Mouse (Mus musculus) kidney, embryonic 16.5 days (tissue): ENCODE data around the gene AL731706.1. TPM values are rescaled to one million over a fixed set of nuclear protein-coding genes. Genes with fewer than 3 reads are reported as not detected.
"Not testable (repeated sequence)": the region's sequence is repeated elsewhere in the genome, so short reads cannot be mapped to it uniquely, and the experiment has no call there.

ENCODE experiments used
- ATAC-seq: fragments of 200-750 bp; cut with Nextera tagmentation; 2 replicates; pipeline ENCODE4 v1.8.0; 2017; ENCODE audit warnings: moderate TSS enrichment; ENCODE audit not compliant: low FRiP score, low TSS enrichment
- H3K27ac ChIP-seq: fragments of 300-500 bp; sonication (generic); 2 replicates; pipeline ENCODE4 v1.5.1; 2014; ENCODE audit warnings: low read length
- H3K27me3 ChIP-seq: fragments of 300-500 bp; sonication (generic); 2 replicates; pipeline ENCODE4 v1.6.1; 2014; ENCODE audit warnings: low read length, control low read depth, mixed read lengths; ENCODE audit not compliant: insufficient read depth
- H3K36me3 ChIP-seq: fragments of 300-500 bp; sonication (generic); 2 replicates; pipeline ENCODE4 v1.6.1; 2014; ENCODE audit warnings: low read length, control low read depth, mixed read lengths; ENCODE audit not compliant: insufficient read depth
- H3K4me1 ChIP-seq: fragments of 300-500 bp; sonication (generic); 2 replicates; pipeline ENCODE4 v1.6.1; 2014; ENCODE audit warnings: low read length, control low read depth, mixed read lengths; ENCODE audit not compliant: insufficient read depth
- H3K4me2 ChIP-seq: fragments of 300-500 bp; sonication (generic); replicated peaks from 2 replicates; pipeline ENCODE4 v1.6.1; 2014; ENCODE audit warnings: low read depth, low read length
- H3K4me3 ChIP-seq: fragments of 300-500 bp; sonication (generic); 2 replicates; pipeline ENCODE4 v1.5.1; 2014; ENCODE audit warnings: mild to moderate bottlenecking, low read length
- H3K9ac ChIP-seq: fragments of 300-500 bp; sonication (generic); replicated peaks from 2 replicates; pipeline ENCODE4 v1.6.1; 2014; ENCODE audit warnings: low read length
- H3K9me3 ChIP-seq: fragments of 300-500 bp; sonication (generic); 2 replicates; pipeline ENCODE4 v1.6.1; 2016; ENCODE audit warnings: low read length, control low read depth
- WGBS: fragments of 180-500 bp; shearing (Covaris S2); extraction: QIAGEN DNeasy Blood & Tissue Kit; methylation state at CpG from one replicate; pipeline ENCODE4 v1.1.7; 2014; 5-methylcytosine and 5-hydroxymethylcytosine counted together
- polyA plus RNA-seq: library from polyadenylated mRNA; unstranded; fragments of >200 nt; fragmentation: Nextera tagmentation; extraction: Ambion mirVana; gene quantifications from 2 replicates; pipeline ENCODE4 v1.2.1, GENCODE M21; 2015

AL731706.1 gene
- polyA plus RNA-seq, 1 experiment from 2014 or later: 32.5 TPM

GRCm38 (mm10) chr2:136909298-136909697, 18.1 kb upstream of the AL731706.1 start:
- Histone ChIP-seq H3K27me3 (no peaks in the 10 kb centered on the region), H3K36me3 (peaks cover 7% of the 10 kb centered on the region; the same call in 1 of the 2 replicates), H3K4me1 (no peaks in the 10 kb centered on the region), H3K4me3 (no peak overlapping the region), H3K9ac (no peak overlapping the region), H3K9me3 (no peaks in the 10 kb centered on the region), H3K4me2 (no peak overlapping the region), H3K27ac (no peak overlapping the region)
- 84% methylated on average over 2 of the region's 2 CpGs for WGBS
- ATAC-seq: no peak

GRCm38 (mm10) chr2:136908596-136908995, 17.4 kb upstream of the AL731706.1 start:
- H3K27ac ChIP-seq: no peak overlapping the region
- no peak for ATAC-seq
- H3K36me3 ChIP-seq: peaks cover 7% of the 10 kb centered on the region; the same call in 1 of the 2 replicates
- no peak overlapping the region for H3K9ac ChIP-seq
- no peak overlapping the region for H3K4me2 ChIP-seq
- H3K4me1 ChIP-seq: no peaks in the 10 kb centered on the region
- no peaks in the 10 kb centered on the region for H3K27me3 ChIP-seq
- WGBS: 82% methylated on average over 3 of the region's 3 CpGs
- no peak overlapping the region for H3K4me3 ChIP-seq
- no peaks in the 10 kb centered on the region for H3K9me3 ChIP-seq

- Histone ChIP-seq H3K4me2 (no peak overlapping the region), H3K9me3 (no peaks in the 10 kb centered on the region)
Measured at GRCm38 (mm10) chr2:136896131-136896530, 4.9 kb upstream of the AL731706.1 start.

GRCm38 (mm10) chr2:136894494-136894893, 3.3 kb upstream of the AL731706.1 start:
- ATAC-seq: no peak
- H3K27me3 ChIP-seq: no peaks in the 10 kb centered on the region
- H3K36me3 ChIP-seq: no peaks in the 10 kb centered on the region
- 90% methylated on average over 2 of the region's 2 CpGs for WGBS
- H3K9ac ChIP-seq: no peak overlapping the region
- H3K27ac ChIP-seq: no peak overlapping the region
- H3K4me2 ChIP-seq: no peak overlapping the region
- no peaks in the 10 kb centered on the region for H3K9me3 ChIP-seq
- peaks cover 12% of the 10 kb centered on the region; the same call in 1 of the 2 replicates for H3K4me1 ChIP-seq
- H3K4me3 ChIP-seq: no peak overlapping the region

More at GRCm38 (mm10) chr2:136896131-136896530, 4.9 kb upstream of the AL731706.1 start:
- no peaks in the 10 kb centered on the region for H3K27me3 ChIP-seq
- H3K36me3 ChIP-seq: no peaks in the 10 kb centered on the region
- peaks cover 7% of the 10 kb centered on the region; the same call in 1 of the 2 replicates for H3K4me1 ChIP-seq
- no peak overlapping the region for H3K9ac ChIP-seq
- no peak for ATAC-seq
- no peak overlapping the region for H3K27ac ChIP-seq
- WGBS: 75% methylated on average over 2 of the region's 2 CpGs
- H3K4me3 ChIP-seq: no peak overlapping the region

- under 1% methylated on average over 23 of the region's 23 CpGs for WGBS
- H3K4me1 ChIP-seq: peaks cover 17% of the 10 kb centered on the region; the same call in 1 of the 2 replicates
- peak; percentile 85 for ATAC-seq
Measured at GRCm38 (mm10) chr2:136891951-136892371, 772 bp upstream of the AL731706.1 start.

GRCm38 (mm10) chr2:136890716-136891067, 497 bp downstream of the AL731706.1 start:
- peak overlapping the region; percentile 90 for H3K4me3 ChIP-seq
- peak overlapping the region; percentile 93 for H3K27ac ChIP-seq
- H3K36me3 ChIP-seq, H3K9me3 ChIP-seq, H3K27me3 ChIP-seq: not testable (repeated sequence)
- peak; percentile 68; the same call in 1 of the 2 replicates for ATAC-seq
- H3K4me2 ChIP-seq: peak overlapping the region; percentile 48
- peaks cover 14% of the 10 kb centered on the region; the same call in 1 of the 2 replicates for H3K4me1 ChIP-seq
- 6% methylated on average over 15 of the region's 15 CpGs for WGBS
- peak overlapping the region; percentile 87 for H3K9ac ChIP-seq

More at GRCm38 (mm10) chr2:136891951-136892371, 772 bp upstream of the AL731706.1 start:
- H3K9me3 ChIP-seq: no peaks in the 10 kb centered on the region
- no peaks in the 10 kb centered on the region; the same call in 1 of the 2 replicates for H3K36me3 ChIP-seq
- no peaks in the 10 kb centered on the region for H3K27me3 ChIP-seq
- peak overlapping the region; percentile 93; the same call in 1 of the 2 replicates for H3K27ac ChIP-seq
- peak overlapping the region; percentile 90 for H3K4me3 ChIP-seq
- H3K4me2 ChIP-seq: peak overlapping the region; percentile 55
- H3K9ac ChIP-seq: peak overlapping the region; percentile 75

GRCm38 (mm10) chr2:136886846-136887245, 4.3 kb downstream of the AL731706.1 start:
- no peaks in the 10 kb centered on the region for H3K27me3 ChIP-seq
- no peak overlapping the region for H3K4me3 ChIP-seq
- H3K4me2 ChIP-seq: no peak overlapping the region
- no peak overlapping the region for H3K9ac ChIP-seq
- no peaks in the 10 kb centered on the region for H3K9me3 ChIP-seq
- no peak overlapping the region for H3K27ac ChIP-seq
- peaks cover 10% of the 10 kb centered on the region; the same call in 1 of the 2 replicates for H3K4me1 ChIP-seq
- ATAC-seq: no peak
- 51% methylated on average over 4 of the region's 4 CpGs for WGBS
- peaks cover 14% of the 10 kb centered on the region for H3K36me3 ChIP-seq

GRCm38 (mm10) chr2:136885579-136885978, 5.6 kb downstream of the AL731706.1 start, which contains the start of gene AL731706.2:
AL731706.2 (minus strand) TSS chr2:136885679.
- ATAC-seq: no peak
- H3K9ac ChIP-seq: no peak within 1 kb of the TSS
- 95% methylated on average over 2 of the region's 2 CpGs for WGBS
- H3K4me2 ChIP-seq: no peak within 1 kb of the TSS
- H3K27me3 ChIP-seq: no peaks in the 10 kb centered on the region
- H3K4me1 ChIP-seq: peaks cover 10% of the 10 kb centered on the region; the same call in 1 of the 2 replicates
- H3K36me3 ChIP-seq: peaks cover 24% of the 10 kb centered on the region
- H3K27ac ChIP-seq: no peak within 1 kb of the TSS
- no peaks in the 10 kb centered on the region for H3K9me3 ChIP-seq
- no peak within 1 kb of the TSS for H3K4me3 ChIP-seq

GRCm38 (mm10) chr2:136854543-136855388, 36.4 kb downstream of the AL731706.1 start:
- Histone ChIP-seq H3K36me3 (no peaks in the 10 kb centered on the region), H3K4me2 (no peak overlapping the region), H3K27ac (no peak overlapping the region), H3K27me3 (no peaks in the 10 kb centered on the region), H3K9me3 (no peaks in the 10 kb centered on the region), H3K4me3 (no peak overlapping the region), H3K4me1 (no peaks in the 10 kb centered on the region), H3K9ac (no peak overlapping the region)
- ATAC-seq: no peak
- WGBS: 62% methylated on average over 5 of the region's 5 CpGs

GRCm38 (mm10) chr2:136850366-136850765, 40.8 kb downstream of the AL731706.1 start:
- no peaks in the 10 kb centered on the region for H3K9me3 ChIP-seq
- H3K27me3 ChIP-seq: no peaks in the 10 kb centered on the region
- no peak overlapping the region for H3K4me3 ChIP-seq
- H3K4me2 ChIP-seq: no peak overlapping the region
- ATAC-seq: no peak
- no peak overlapping the region for H3K9ac ChIP-seq
- no peaks in the 10 kb centered on the region for H3K4me1 ChIP-seq
- WGBS: 57% methylated on average over 3 of the region's 3 CpGs
- H3K27ac ChIP-seq: no peak overlapping the region
- no peaks in the 10 kb centered on the region for H3K36me3 ChIP-seq
